Mouse (Mus musculus): ENCODE data around the gene Olfr1499.

DNA sequence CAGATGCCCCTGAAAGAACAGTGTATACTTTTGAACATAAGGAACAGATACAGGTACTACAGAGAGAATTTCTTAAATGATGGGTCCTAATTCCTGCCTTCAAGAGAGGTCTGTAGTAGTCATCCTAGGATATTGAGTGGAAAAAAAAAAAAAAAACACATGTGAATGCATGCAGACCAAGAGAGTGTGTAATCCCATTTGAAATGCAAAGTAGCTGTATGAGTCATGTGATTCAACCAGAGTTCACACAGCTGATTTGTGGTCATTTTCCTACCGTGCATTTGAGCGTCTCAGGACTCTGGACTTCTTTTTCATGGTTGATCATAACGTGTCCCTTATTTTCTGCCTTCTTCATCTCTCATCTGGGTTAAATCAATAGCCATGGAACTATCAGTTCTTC is 9.2 kb upstream of the Olfr1499 start:
- no peak for TF ChIP-seq MAX (IDR thresholded peaks at IDR 0.05; ENCODE audit: low read length)
- TF ChIP-seq SIN3A (IDR thresholded peaks at IDR 0.05; ENCODE audit: low read length) = no peak
